Mouse (Mus musculus): ENCODE measurements around the gene Zfp874a. TPM values are rescaled to one million over a fixed set of nuclear protein-coding genes. Genes with fewer than 3 reads are reported as not detected.
"Not testable (repeated sequence)": the region's sequence is repeated elsewhere in the genome, so short reads cannot be mapped to it uniquely, and the experiment has no call there.

Zfp874a gene
- polyA plus RNA-seq, 1 experiment from 2014 or later: 10.4 TPM

DNA sequence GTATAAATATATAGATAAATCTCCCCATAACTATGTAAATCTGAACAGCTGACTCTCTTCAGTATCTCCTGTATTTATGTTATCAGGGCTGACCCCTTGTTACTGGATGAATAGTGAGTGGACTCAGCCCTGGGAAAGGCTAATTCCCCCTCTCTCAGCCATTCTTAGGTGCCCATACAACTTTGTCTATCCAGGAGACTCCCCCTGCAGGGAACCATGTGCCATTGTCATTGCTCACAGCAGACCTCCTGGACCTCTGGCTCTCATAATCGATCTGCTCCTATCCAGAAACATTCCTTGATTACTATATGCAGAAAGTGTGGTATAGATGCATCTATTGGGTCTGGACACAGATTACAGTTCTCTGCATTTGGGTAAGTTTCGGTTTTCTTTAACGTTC is 34.6 kb downstream of the Zfp874a start:
- DNase-seq (ENCODE audit: low spot score) (no peak), ATAC-seq (ENCODE audit: low read depth) (no peak)
- no peaks in the 10 kb centered on the region for H3K4me1 ChIP-seq (ENCODE audit: control insufficient read depth, insufficient read depth, low read length)
- no peak overlapping the region for H3K4me3 ChIP-seq (ENCODE audit: low read depth, low read length)
- no peak overlapping the region for H3K27ac ChIP-seq (replicated peaks; ENCODE audit: low read depth, low read length)
- H3K9me3 ChIP-seq (ENCODE audit: control insufficient read depth, low read length): no peaks in the 10 kb centered on the region
- no peaks in the 10 kb centered on the region for H3K36me3 ChIP-seq (ENCODE audit: control insufficient read depth, insufficient read depth, low read length)
- no peak overlapping the region for H3K4me2 ChIP-seq (ENCODE audit: low read depth, low read length)
- H3K9ac ChIP-seq (ENCODE audit: low read depth, low read length): no peak overlapping the region
- H3K27me3 ChIP-seq (replicated peaks; ENCODE audit: control insufficient read depth, insufficient read depth, low read length): no peaks in the 10 kb centered on the region
- 89% methylated on average over 3 of the region's 3 CpGs for WGBS

DNA sequence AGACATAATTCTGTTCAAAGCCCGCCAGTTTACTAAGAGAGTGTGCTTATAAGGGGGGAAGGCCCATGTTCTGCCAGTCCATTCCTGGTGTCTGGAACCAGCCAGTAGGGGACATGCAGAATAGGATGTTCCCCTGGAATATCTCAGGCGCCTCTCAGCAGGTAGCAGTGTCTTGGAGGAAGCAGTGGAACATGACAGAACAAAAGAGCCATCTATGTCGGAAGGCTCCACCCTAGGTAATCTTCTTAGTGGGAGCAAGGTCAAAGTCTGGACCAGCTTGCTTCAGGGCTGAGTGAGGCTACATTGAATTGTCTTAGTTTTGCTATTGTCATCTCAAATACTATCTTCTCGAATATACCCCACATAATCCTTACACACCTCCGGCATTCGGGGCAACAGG is 35.7 kb downstream of the Zfp874a start:
- Histone ChIP-seq H3K36me3 (ENCODE audit: control insufficient read depth, insufficient read depth, low read length) (no peaks in the 10 kb centered on the region), H3K27me3 (replicated peaks; ENCODE audit: control insufficient read depth, insufficient read depth, low read length) (no peaks in the 10 kb centered on the region), H3K4me2 (ENCODE audit: low read depth, low read length) (no peak overlapping the region), H3K9ac (ENCODE audit: low read depth, low read length) (no peak overlapping the region), H3K4me3 (ENCODE audit: low read depth, low read length) (no peak overlapping the region), H3K27ac (replicated peaks; ENCODE audit: low read depth, low read length) (no peak overlapping the region), H3K4me1 (ENCODE audit: control insufficient read depth, insufficient read depth, low read length) (no peaks in the 10 kb centered on the region), H3K9me3 (ENCODE audit: control insufficient read depth, low read length) (no peaks in the 10 kb centered on the region)
- DNase-seq (ENCODE audit: low spot score): no peak
- WGBS: 89% methylated on average over 6 of the region's 6 CpGs
- no peak for ATAC-seq (ENCODE audit: low read depth)

DNA sequence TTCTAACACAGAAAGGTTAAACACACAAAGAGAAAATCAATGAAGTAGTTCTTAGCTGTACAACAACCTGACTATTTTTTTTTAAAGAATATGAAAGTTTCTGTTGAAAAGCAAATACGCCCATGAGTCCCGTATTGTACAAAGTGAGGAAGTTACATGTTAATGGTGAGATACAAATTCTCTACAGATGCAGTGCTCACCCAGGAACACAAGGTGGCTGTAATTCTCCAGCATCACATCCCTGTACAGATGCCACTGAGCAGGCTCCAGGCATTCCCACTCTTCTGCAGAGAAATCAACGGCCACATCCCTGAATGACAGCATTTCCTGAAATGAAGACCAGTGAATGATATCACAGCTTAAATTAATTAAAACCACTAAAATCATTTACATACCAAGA is 37.8 kb downstream of the Zfp874a start:
- WGBS: 68% methylated on average over 3 of the region's 3 CpGs
- H3K4me2 ChIP-seq (ENCODE audit: low read depth, low read length); DNase-seq (ENCODE audit: low spot score); H3K27ac ChIP-seq (replicated peaks; ENCODE audit: low read depth, low read length); H3K4me1 ChIP-seq (ENCODE audit: control insufficient read depth, insufficient read depth, low read length); ATAC-seq (ENCODE audit: low read depth); H3K9ac ChIP-seq (ENCODE audit: low read depth, low read length); H3K27me3 ChIP-seq (replicated peaks; ENCODE audit: control insufficient read depth, insufficient read depth, low read length); H3K9me3 ChIP-seq (ENCODE audit: control insufficient read depth, low read length); H3K36me3 ChIP-seq (ENCODE audit: control insufficient read depth, insufficient read depth, low read length); H3K4me3 ChIP-seq (ENCODE audit: low read depth, low read length): not testable (repeated sequence)

DNA sequence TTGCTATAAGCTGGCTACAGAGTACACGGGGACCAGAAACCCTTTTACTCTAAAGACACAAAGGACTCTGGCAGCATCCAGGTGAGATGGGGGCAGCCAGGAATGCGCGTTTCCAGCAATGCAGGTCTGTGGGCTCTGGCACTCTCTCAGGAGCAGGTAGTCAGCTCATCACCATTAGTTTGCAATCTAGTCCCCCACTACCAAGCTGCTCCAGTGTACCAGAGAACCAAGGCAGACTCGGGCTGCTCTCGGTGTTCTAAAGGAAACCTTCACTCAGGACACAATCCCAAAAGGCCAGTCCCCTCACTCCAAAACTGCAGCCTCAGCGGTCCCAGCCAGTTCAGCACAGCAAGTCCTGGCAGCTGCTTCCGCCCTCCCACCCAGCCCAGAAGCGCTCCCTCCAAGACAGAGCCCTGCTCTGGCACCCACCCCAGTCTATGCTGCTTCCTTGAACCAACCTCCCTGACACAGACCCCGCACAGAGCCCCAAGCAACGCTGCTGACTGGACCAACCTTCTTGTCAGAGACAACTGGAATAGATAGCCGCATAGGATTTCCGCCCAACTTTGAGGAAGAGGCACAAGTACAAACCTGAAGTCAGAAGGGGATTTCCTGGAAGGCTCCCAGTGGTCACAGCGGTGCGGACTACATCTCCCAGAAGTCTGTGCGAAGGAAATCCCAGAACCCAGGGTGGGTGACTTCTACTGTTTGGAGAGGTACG is 52.1 kb downstream of the Zfp874a start, which contains the start of gene Zfp429:
Gene Zfp429 (minus strand): TSS at position 637 of the 721 bp plus-strand sequence.
- H3K36me3 ChIP-seq (ENCODE audit: control insufficient read depth, insufficient read depth, low read length); H3K4me1 ChIP-seq (ENCODE audit: control insufficient read depth, insufficient read depth, low read length); H3K27me3 ChIP-seq (replicated peaks; ENCODE audit: control insufficient read depth, insufficient read depth, low read length); H3K9me3 ChIP-seq (ENCODE audit: control insufficient read depth, low read length); H3K27ac ChIP-seq (replicated peaks; ENCODE audit: low read depth, low read length): not testable (repeated sequence)
- WGBS: 2% methylated on average over 14 of the region's 16 CpGs
- Histone ChIP-seq H3K4me2 (ENCODE audit: low read depth, low read length) (peak within 1 kb of the TSS; percentile 57), H3K4me3 (ENCODE audit: low read depth, low read length) (peak within 1 kb of the TSS; percentile 59), H3K9ac (ENCODE audit: low read depth, low read length) (peak within 1 kb of the TSS; percentile 66)
- ATAC-seq (ENCODE audit: low read depth) (peak; percentile 96), DNase-seq (ENCODE audit: low spot score) (peak; percentile 90)

DNA sequence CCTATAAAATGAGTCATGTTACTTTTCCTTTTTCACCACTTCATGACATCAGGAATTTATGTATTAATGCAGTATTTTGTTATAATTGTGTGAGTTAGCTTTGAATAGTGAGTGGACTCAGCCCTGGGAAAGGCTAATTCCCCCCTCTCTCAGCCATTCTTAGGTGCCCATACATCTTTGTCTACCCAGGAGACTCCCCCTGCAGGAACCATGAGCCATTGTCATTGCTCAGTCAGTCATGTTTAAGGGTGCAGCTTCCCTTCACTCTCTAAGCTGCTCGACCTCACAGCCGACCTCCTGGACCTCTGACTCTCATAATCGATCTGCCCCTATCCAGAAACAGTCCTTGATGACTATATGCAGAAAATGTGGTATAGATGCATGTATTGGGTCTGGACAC is 75.2 kb downstream of the Zfp874a start:
- not testable (repeated sequence) for H3K36me3 ChIP-seq (ENCODE audit: control insufficient read depth, insufficient read depth, low read length); H3K4me3 ChIP-seq (ENCODE audit: low read depth, low read length)
- 66% methylated on average over 3 of the region's 3 CpGs for WGBS

DNA sequence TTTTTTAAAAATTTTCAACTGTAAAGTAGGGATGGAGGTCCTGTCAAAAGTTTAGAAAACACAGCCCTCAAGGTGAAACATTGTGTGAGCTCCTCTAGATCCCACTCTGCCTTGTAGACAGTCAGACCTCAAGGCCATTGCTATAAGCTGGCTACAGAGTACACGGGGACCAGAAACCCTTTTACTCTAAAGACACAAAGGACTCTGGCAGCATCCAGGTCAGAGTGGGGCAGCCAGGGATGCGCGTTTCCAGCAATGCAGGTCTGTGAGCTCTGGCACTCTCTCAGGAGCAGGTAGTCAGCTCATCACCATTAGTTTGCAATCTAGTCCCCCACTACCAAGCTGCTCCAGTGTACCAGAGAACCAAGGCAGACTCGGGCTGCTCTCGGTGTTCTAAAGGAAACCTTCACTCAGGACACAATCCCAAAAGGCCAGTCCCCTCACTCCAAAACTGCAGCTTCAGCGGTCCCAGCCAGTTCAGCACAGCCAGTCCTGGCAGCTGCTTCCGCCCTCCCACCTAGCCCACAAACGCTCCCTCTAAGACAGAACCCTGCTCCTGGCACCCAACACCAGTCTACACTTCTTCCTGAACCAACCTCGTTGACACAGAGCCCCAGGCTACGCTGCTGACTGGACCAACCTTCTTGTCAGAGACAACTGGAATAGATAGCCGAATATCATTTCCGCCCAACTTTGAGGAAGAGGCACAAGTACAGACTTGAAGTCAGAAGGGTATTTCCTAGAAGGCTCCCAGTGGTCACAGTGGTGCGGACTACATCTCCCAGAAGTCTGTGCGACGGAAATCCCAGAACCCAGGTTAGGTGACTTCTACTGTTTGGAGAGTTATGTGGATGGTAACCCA is 76.1 kb downstream of the Zfp874a start, which contains the start of the genes Gm28041 and Zfp456:
Gene Gm28041 (minus strand): TSS at position 684 of the 862 bp plus-strand sequence.
Gene Zfp456 (minus strand): TSS at position 761 of the 862 bp plus-strand sequence.
- not testable (repeated sequence) for H3K4me1 ChIP-seq (ENCODE audit: control insufficient read depth, insufficient read depth, low read length); H3K36me3 ChIP-seq (ENCODE audit: control insufficient read depth, insufficient read depth, low read length); H3K27ac ChIP-seq (replicated peaks; ENCODE audit: low read depth, low read length); H3K27me3 ChIP-seq (replicated peaks; ENCODE audit: control insufficient read depth, insufficient read depth, low read length); H3K9me3 ChIP-seq (ENCODE audit: control insufficient read depth, low read length)
- peak within 1 kb of the TSS; percentile 50 for H3K4me3 ChIP-seq (ENCODE audit: low read depth, low read length)
- WGBS: 20% methylated on average over 13 of the region's 15 CpGs
- DNase-seq (ENCODE audit: low spot score) (peak; percentile 83), ATAC-seq (ENCODE audit: low read depth) (peak; percentile 94)
- peak within 1 kb of the TSS; percentile 59 for H3K4me2 ChIP-seq (ENCODE audit: low read depth, low read length)
- peak within 1 kb of the TSS; percentile 54; the same call in 1 of the 2 replicates for H3K9ac ChIP-seq (ENCODE audit: low read depth, low read length)

More for the DNA sequence above, 75.2 kb downstream of the Zfp874a start:
- not testable (repeated sequence) for DNase-seq (ENCODE audit: low spot score); H3K27me3 ChIP-seq (replicated peaks; ENCODE audit: control insufficient read depth, insufficient read depth, low read length); H3K4me1 ChIP-seq (ENCODE audit: control insufficient read depth, insufficient read depth, low read length); H3K9ac ChIP-seq (ENCODE audit: low read depth, low read length); H3K27ac ChIP-seq (replicated peaks; ENCODE audit: low read depth, low read length); H3K9me3 ChIP-seq (ENCODE audit: control insufficient read depth, low read length); ATAC-seq (ENCODE audit: low read depth); H3K4me2 ChIP-seq (ENCODE audit: low read depth, low read length)

Other genes with a start within 250 kb of the Zfp874a start
- 1.8 and 2.0 TPM in 2 replicates for gene Zfp458, start 173.2 kb downstream of the Zfp874a start, polyA plus RNA-seq (2014; fragmentation: Nextera tagmentation; extraction: Ambion mirVana)
- 0.68 and 0.83 TPM in 2 replicates for gene Zfp457, start 145.1 kb downstream of the Zfp874a start, polyA plus RNA-seq (2014; fragmentation: Nextera tagmentation; extraction: Ambion mirVana)
- 3.1 and 3.2 TPM in 2 replicates for gene Zfp595, start 119.1 kb downstream of the Zfp874a start, polyA plus RNA-seq (2014; fragmentation: Nextera tagmentation; extraction: Ambion mirVana)
- gene Gm28044, start 91.1 kb downstream of the Zfp874a start, polyA plus RNA-seq (2014; fragmentation: Nextera tagmentation; extraction: Ambion mirVana): not detected in 2 replicates
- 0.94 and 1.4 TPM in 2 replicates for gene Zfp953, start 91.0 kb downstream of the Zfp874a start, polyA plus RNA-seq (2014; fragmentation: Nextera tagmentation; extraction: Ambion mirVana)
- 0.46 TPM in 1 of 2 replicates, not detected in the other for gene Gm28041, start 75.9 kb downstream of the Zfp874a start, polyA plus RNA-seq (2014; fragmentation: Nextera tagmentation; extraction: Ambion mirVana)
- gene Zfp456, start 75.8 kb downstream of the Zfp874a start, polyA plus RNA-seq (2014; fragmentation: Nextera tagmentation; extraction: Ambion mirVana): 1.7 and 2.0 TPM in 2 replicates
- gene Zfp429, start 51.8 kb downstream of the Zfp874a start, polyA plus RNA-seq (2014; fragmentation: Nextera tagmentation; extraction: Ambion mirVana): 6.8 and 8.1 TPM in 2 replicates
- gene Zfp459, start 30.2 kb downstream of the Zfp874a start, polyA plus RNA-seq (2014; fragmentation: Nextera tagmentation; extraction: Ambion mirVana): 0.56 and 1.0 TPM in 2 replicates
- 2.5 and 3.1 TPM in 2 replicates for gene Zfp874b, start 32.6 kb upstream of the Zfp874a start, polyA plus RNA-seq (2014; fragmentation: Nextera tagmentation; extraction: Ambion mirVana)
- gene Zfp58, start 48.9 kb upstream of the Zfp874a start, polyA plus RNA-seq (2014; fragmentation: Nextera tagmentation; extraction: Ambion mirVana): 11.2 and 13.8 TPM in 2 replicates
- gene Gm26965, start 74.5 kb upstream of the Zfp874a start, polyA plus RNA-seq (2014; fragmentation: Nextera tagmentation; extraction: Ambion mirVana): not detected in 2 replicates
- 24.2 and 29.7 TPM in 2 replicates for gene Zfp87, start 74.6 kb upstream of the Zfp874a start, polyA plus RNA-seq (2014; fragmentation: Nextera tagmentation; extraction: Ambion mirVana)
- gene Zfp748, start 102.2 kb upstream of the Zfp874a start, polyA plus RNA-seq (2014; fragmentation: Nextera tagmentation; extraction: Ambion mirVana): 14.8 and 14.9 TPM in 2 replicates
- 4.8 and 5.1 TPM in 2 replicates for gene Zfp729b, start 158.1 kb upstream of the Zfp874a start, polyA plus RNA-seq (2014; fragmentation: Nextera tagmentation; extraction: Ambion mirVana)
- 0.51 TPM in 1 of 2 replicates, not detected in the other for gene Gm49345, start 186.1 kb upstream of the Zfp874a start, polyA plus RNA-seq (2014; fragmentation: Nextera tagmentation; extraction: Ambion mirVana)
- 3.9 and 4.3 TPM in 2 replicates for gene Zfp729a, start 186.2 kb upstream of the Zfp874a start, polyA plus RNA-seq (2014; fragmentation: Nextera tagmentation; extraction: Ambion mirVana)
- gene Zfp738, start 235.4 kb upstream of the Zfp874a start, polyA plus RNA-seq (2014; fragmentation: Nextera tagmentation; extraction: Ambion mirVana): 8.8 and 10.5 TPM in 2 replicates